In the genomic region with DNA sequence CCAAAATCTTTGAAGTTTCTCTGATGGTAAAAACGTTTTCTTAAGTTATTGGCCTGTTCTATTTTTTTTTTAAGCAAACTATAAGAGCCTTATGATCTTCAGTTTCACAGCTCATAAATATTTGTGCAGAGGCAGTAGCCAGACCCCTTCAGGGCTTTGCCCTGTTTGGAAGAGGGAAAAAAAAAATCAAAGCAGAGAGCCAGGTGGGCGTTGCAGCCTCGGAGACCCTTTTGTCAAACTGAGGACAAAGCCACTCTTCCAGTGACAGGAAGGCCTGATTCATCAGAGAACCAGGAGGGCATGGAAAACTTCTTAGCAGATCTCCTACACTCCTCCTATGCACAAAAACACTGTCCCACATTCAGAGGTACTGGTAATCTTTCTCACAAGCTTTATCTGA, we compare ENCODE assay signal across 19 mouse cellular contexts.
DNase-seq lines count a peak whose midpoint lies in the region; ATAC-seq and TF ChIP-seq lines count a peak whose summit lies in the region.
"Had no signal": no experiment of that assay in that cellular context is flagged by ENCODE, and none has a peak within 500 bp of the region (broad histone marks: within the 10 kb centered on the region; RNA-seq: fewer than 3 reads in every experiment).

No protein-coding gene starts in this region.

- peak overlapping the region; percentile 45 for H3K27ac ChIP-seq in lung, embryonic 16.5 days (ENCODE audit: low read length)
- no peak overlapping the region for H3K27ac ChIP-seq in lung, postnatal 0 days (ENCODE audit: low read length)
- H3K27ac ChIP-seq in embryonic facial prominence, embryonic 14.5 days (replicated peaks; ENCODE audit: low read depth, low read length): peak overlapping the region; percentile 59
- peak overlapping the region; percentile 76 for H3K27ac ChIP-seq in limb, embryonic 11.5 days (replicated peaks; ENCODE audit: low read depth, low read length)
- H3K27ac ChIP-seq: stomach, postnatal 0 days had no signal

- H3K4me3 ChIP-seq in lung, embryonic 16.5 days (ENCODE audit: low read length): no peak overlapping the region
- no peak overlapping the region for H3K4me3 ChIP-seq in lung, postnatal 0 days (ENCODE audit: low read depth, low read length)
- H3K4me3 ChIP-seq in embryonic facial prominence, embryonic 14.5 days (ENCODE audit: low read depth, low read length): no peak overlapping the region
- H3K4me3 ChIP-seq in limb, embryonic 11.5 days (ENCODE audit: low read depth, low read length): no peak overlapping the region
- H3K4me3 ChIP-seq: heart, embryonic 12.5 days; myocyte had no signal

- H3K36me3 ChIP-seq in lung, embryonic 16.5 days (ENCODE audit: control insufficient read depth, insufficient read depth, low read length): no peaks in the 10 kb centered on the region
- H3K36me3 ChIP-seq in lung, postnatal 0 days (ENCODE audit: insufficient read depth, low read length): no peaks in the 10 kb centered on the region
- no peaks in the 10 kb centered on the region for H3K36me3 ChIP-seq in embryonic facial prominence, embryonic 14.5 days (ENCODE audit: control insufficient read depth, insufficient read depth, low read length)
- H3K36me3 ChIP-seq in limb, embryonic 11.5 days (ENCODE audit: control insufficient read depth, insufficient read depth, low read length): no peaks in the 10 kb centered on the region
- H3K36me3 ChIP-seq: heart, embryonic 12.5 days had no signal

- no peak overlapping the region for H3K9ac ChIP-seq in lung, embryonic 16.5 days (ENCODE audit: low read length)
- no peak overlapping the region for H3K9ac ChIP-seq in lung, postnatal 0 days (replicated peaks; ENCODE audit: low read depth)
- H3K9ac ChIP-seq in embryonic facial prominence, embryonic 14.5 days (ENCODE audit: low read depth, low read length): no peak overlapping the region
- H3K9ac ChIP-seq in limb, embryonic 11.5 days (ENCODE audit: low read length): no peak overlapping the region
- H3K9ac ChIP-seq: heart, embryonic 12.5 days; liver, postnatal 0 days had no signal

- no peak; the same call in 1 of the 2 replicates for ATAC-seq in lung, embryonic 16.5 days (ENCODE audit: low read depth)
- no peak for ATAC-seq in lung, postnatal 0 days
- ATAC-seq in embryonic facial prominence, embryonic 14.5 days (ENCODE audit: low read depth): no peak
- no peak for ATAC-seq in limb, embryonic 11.5 days (ENCODE audit: insufficient number of reproducible peaks, low FRiP score, low TSS enrichment, low read depth)
- ATAC-seq: intestine, embryonic 16.5 days; liver, postnatal 0 days had no signal

- no peak overlapping the region for H3K4me2 ChIP-seq in lung, embryonic 16.5 days (ENCODE audit: low read depth, low read length)
- H3K4me2 ChIP-seq in lung, postnatal 0 days (replicated peaks; ENCODE audit: low read depth, low read length): no peak overlapping the region
- no peak overlapping the region for H3K4me2 ChIP-seq in embryonic facial prominence, embryonic 14.5 days (ENCODE audit: low read depth, low read length)
- no peak overlapping the region for H3K4me2 ChIP-seq in limb, embryonic 11.5 days (ENCODE audit: low read depth, severe bottlenecking)
- H3K4me2 ChIP-seq: heart, embryonic 12.5 days had no signal

- no peaks in the 10 kb centered on the region for H3K27me3 ChIP-seq in lung, embryonic 16.5 days (ENCODE audit: control insufficient read depth, insufficient read depth, low read depth, low read length)
- no peaks in the 10 kb centered on the region for H3K27me3 ChIP-seq in lung, postnatal 0 days (replicated peaks; ENCODE audit: insufficient read depth, low read length)
- H3K27me3 ChIP-seq in embryonic facial prominence, embryonic 14.5 days (replicated peaks; ENCODE audit: control insufficient read depth, insufficient read depth, low read length): no peaks in the 10 kb centered on the region
- no peaks in the 10 kb centered on the region for H3K27me3 ChIP-seq in limb, embryonic 11.5 days (ENCODE audit: control insufficient read depth, insufficient read depth, low read length)
- H3K27me3 ChIP-seq: CH12.LX had no signal

- no peak for TF ChIP-seq EP300 in lung, postnatal 0 days (IDR thresholded peaks at IDR 0.05)

- TF ChIP-seq CTCF in lung, postnatal 0 days (IDR thresholded peaks at IDR 0.05): no peak

- WGBS in lung, embryonic 16.5 days: 11% methylated on average over 3 of the region's 3 CpGs
- 9% methylated on average over 3 of the region's 3 CpGs for WGBS in lung, postnatal 0 days
- 4% methylated on average over 3 of the region's 3 CpGs for WGBS in embryonic facial prominence, embryonic 14.5 days
- 0% methylated on average over 3 of the region's 3 CpGs for WGBS in limb, embryonic 11.5 days

- no peaks in the 10 kb centered on the region for H3K9me3 ChIP-seq in lung, embryonic 16.5 days (ENCODE audit: control insufficient read depth, low read length)
- no peaks in the 10 kb centered on the region for H3K9me3 ChIP-seq in lung, postnatal 0 days (ENCODE audit: low read length)
- H3K9me3 ChIP-seq in embryonic facial prominence, embryonic 14.5 days (ENCODE audit: control insufficient read depth, low read length): peaks cover 5% of the 10 kb centered on the region; the same call in 1 of the 2 replicates
- no peaks in the 10 kb centered on the region for H3K9me3 ChIP-seq in limb, embryonic 11.5 days (ENCODE audit: control insufficient read depth, low read length)
- H3K9me3 ChIP-seq: heart, embryonic 12.5 days had no signal

- DNase-seq in embryo, embryonic 10 days (ENCODE audit: low spot score): peak; percentile 47
- no peak for DNase-seq in embryo, embryonic 9.5 days (ENCODE audit: extremely low spot score)
- DNase-seq in lung, postnatal 0 days (ENCODE audit: low spot score): no peak
- no peak for DNase-seq in embryonic facial prominence, embryonic 14.5 days (ENCODE audit: low spot score)
- DNase-seq in limb, embryonic 11.5 days (ENCODE audit: low spot score): peak; percentile 54
- DNase-seq in layer of hippocampus, adult 8-10 months (ENCODE audit: low spot score in 2 of 2): no peak
- DNase-seq in thymus, postnatal 10 days (ENCODE audit: low spot score in 2 of 2): no peak
- DNase-seq: adrenal gland, postnatal 14 days; cerebellum, adult 8-10 months; heart, postnatal 36 days; liver, postnatal 0 days; right cerebral cortex, postnatal 14 days; thymus, postnatal 25 days had no signal

- H3K4me1 ChIP-seq in lung, embryonic 16.5 days (replicated peaks; ENCODE audit: control insufficient read depth, insufficient read depth, low read length): no peaks in the 10 kb centered on the region; the same call in 1 of the 2 replicates
- no peaks in the 10 kb centered on the region for H3K4me1 ChIP-seq in lung, postnatal 0 days (ENCODE audit: insufficient read depth, low read depth, low read length)
- H3K4me1 ChIP-seq in embryonic facial prominence, embryonic 14.5 days (ENCODE audit: control insufficient read depth, insufficient read depth, low read length): peaks cover 4% of the 10 kb centered on the region; the same call in 1 of the 2 replicates
- peaks cover 9% of the 10 kb centered on the region for H3K4me1 ChIP-seq in limb, embryonic 11.5 days (ENCODE audit: control insufficient read depth, insufficient read depth, low read length)
- H3K4me1 ChIP-seq: heart, embryonic 12.5 days had no signal

Comparison
In these comparisons a context has a peak if more than half of its experiments do, and no peak if none do; other contexts are left out.
1. DNase-seq: peak in embryo, embryonic 10 days (single experiment) and limb, embryonic 11.5 days (single experiment); none in embryo, embryonic 9.5 days (single experiment), lung, postnatal 0 days (single experiment), embryonic facial prominence, embryonic 14.5 days (single experiment), layer of hippocampus, adult 8-10 months (0 of 2) and thymus, postnatal 10 days (0 of 2).